Mouse (Mus musculus) G1E (cell line): ENCODE measurements around the gene Trem1.

ENCODE experiments used
- CTCF ChIP-seq: IDR thresholded peaks from 2 replicates; pipeline ENCODE4 v1.5.1; 2012; ENCODE audit warnings: low read depth, low read length, inconsistent platforms, mixed read lengths
- GATA1 ChIP-seq: IDR thresholded peaks from 2 replicates; pipeline ENCODE4 v1.6.1; 2012; ENCODE audit warnings: borderline replicate concordance, low read length, inconsistent platforms, mixed read lengths
- TAL1 ChIP-seq: conservative IDR thresholded peaks from 2 replicates; pipeline ENCODE4 v1.6.1; 2012; ENCODE audit warnings: low read depth, low read length, inconsistent platforms, mixed read lengths

DNA sequence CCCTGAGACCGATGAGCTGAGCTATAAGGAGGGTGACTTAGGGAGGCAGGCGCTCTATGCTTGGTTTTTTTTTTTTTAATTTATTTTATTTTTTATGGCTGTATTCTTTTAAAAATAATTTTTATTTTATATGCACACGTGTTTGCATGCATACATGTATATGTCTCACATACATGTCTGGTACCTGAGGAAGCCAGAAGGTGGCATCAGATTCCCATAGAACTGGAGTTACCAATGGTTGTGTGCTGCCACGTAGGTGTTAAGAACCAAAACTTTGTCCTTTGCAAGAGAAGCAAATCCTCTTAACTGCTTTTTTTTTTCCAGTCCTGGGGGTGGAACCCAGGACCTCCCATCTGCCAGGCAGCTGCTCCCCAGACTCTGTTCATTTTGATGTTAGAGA, 1.2 kb downstream of the Trem1 start:
- no peak for TF ChIP-seq CTCF
- no peak for TF ChIP-seq GATA1
- no peak for TF ChIP-seq TAL1
